Mouse (Mus musculus) lung, embryonic 14.5 days (tissue): ENCODE measurements around the gene Tmem94. TPM values are rescaled to one million over a fixed set of nuclear protein-coding genes. Genes with fewer than 3 reads are reported as not detected.
A peak's percentile ranks its signal among the peaks of the same experiment; 100 is the strongest.

Source experiments
- ATAC-seq: fragments of 200-750 bp; cut with Nextera tagmentation; 2 replicates; pipeline ENCODE4 v1.8.0; 2017; ENCODE audit warnings: mild to moderate bottlenecking, moderate TSS enrichment, moderate library complexity; ENCODE audit not compliant: insufficient read depth
- DNase-seq: peaks from one replicate; pipeline ENCODE4 v3.0.0-alpha.2; 2015
- H3K27ac ChIP-seq: fragments of 300-500 bp; sonication (generic); 2 replicates; pipeline ENCODE4 v1.5.1; 2014; ENCODE audit warnings: low read depth, mild to moderate bottlenecking, moderate library complexity
- H3K27me3 ChIP-seq: fragments of 300-500 bp; sonication (generic); 2 replicates; pipeline ENCODE4 v1.6.1; 2014; ENCODE audit warnings: low read length, control low read depth; ENCODE audit not compliant: insufficient read depth
- H3K36me3 ChIP-seq: fragments of 300-500 bp; sonication (generic); 2 replicates; pipeline ENCODE4 v1.6.1; 2014; ENCODE audit warnings: control low read depth; ENCODE audit not compliant: insufficient read depth
- H3K4me1 ChIP-seq: fragments of 300-500 bp; sonication (generic); 2 replicates; pipeline ENCODE4 v1.6.1; 2014; ENCODE audit warnings: antibody characterized with exemption, control low read depth; ENCODE audit not compliant: insufficient read depth
- H3K4me2 ChIP-seq: fragments of 300-500 bp; sonication (generic); 2 replicates; pipeline ENCODE4 v1.6.1; 2014; ENCODE audit warnings: mild to moderate bottlenecking
- H3K4me3 ChIP-seq: fragments of 300-500 bp; sonication (generic); 2 replicates; pipeline ENCODE4 v1.5.1; 2014; ENCODE audit warnings: low read depth, low read length
- H3K9ac ChIP-seq: fragments of 300-500 bp; sonication (generic); 2 replicates; pipeline ENCODE4 v1.6.1; 2014
- H3K9me3 ChIP-seq: fragments of 300-500 bp; sonication (generic); 2 replicates; pipeline ENCODE4 v1.6.1; 2016; ENCODE audit warnings: low read depth, low read length, control low read depth
- CTCF ChIP-seq: IDR thresholded peaks from 2 replicates; pipeline ENCODE4 v1.5.1; 2016; ENCODE audit warnings: antibody characterized with exemption, low read depth
- WGBS: fragments of 180-500 bp; shearing (Covaris S2); extraction: QIAGEN DNeasy Blood & Tissue Kit; methylation state at CpG from one replicate; pipeline ENCODE4 v1.1.7; 2014; 5-methylcytosine and 5-hydroxymethylcytosine counted together
- polyA plus RNA-seq: library from polyadenylated mRNA; unstranded; fragments of >200 nt; fragmentation: Nextera tagmentation; extraction: Ambion mirVana; gene quantifications from 2 replicates; pipeline ENCODE4 v1.2.1, GENCODE M21; 2014

The Tmem94 gene
- polyA plus RNA-seq, 1 experiment from 2014 or later: 20.9 TPM

- 32% methylated on average over 4 of the region's 4 CpGs for WGBS
Observed at GRCm38 (mm10) chr11:115838895-115839311, 73.7 kb downstream of the Tmem94 start.

GRCm38 (mm10) chr11:115839732-115840131 lies 74.5 kb downstream of the Tmem94 start:
- no peak overlapping the region for H3K4me3 ChIP-seq
- 0 out of 2 replicates have a peak, but pooled peaks cover 5% of the 10 kb centered on the region for H3K36me3 ChIP-seq
- peak overlapping the region; percentile 84; the same call in 1 of the 2 replicates for H3K27ac ChIP-seq
- no peak overlapping the region for H3K9ac ChIP-seq
- H3K9me3 ChIP-seq: no peaks in the 10 kb centered on the region
- no peak for ATAC-seq
- WGBS: 51% methylated on average over 3 of the region's 3 CpGs
- peaks cover 45% of the 10 kb centered on the region for H3K4me1 ChIP-seq
- no peaks in the 10 kb centered on the region for H3K27me3 ChIP-seq
- H3K4me2 ChIP-seq: no peak overlapping the region
- no peak for DNase-seq
- no peak for TF ChIP-seq CTCF

More at GRCm38 (mm10) chr11:115838895-115839311, 73.7 kb downstream of the Tmem94 start:
- DNase-seq (peak; percentile 39), ATAC-seq (no peak)
- H3K27ac ChIP-seq: peak overlapping the region; percentile 85
- H3K9me3 ChIP-seq: no peaks in the 10 kb centered on the region
- no peaks in the 10 kb centered on the region for H3K27me3 ChIP-seq
- TF ChIP-seq CTCF: no peak
- H3K4me1 ChIP-seq: peaks cover 48% of the 10 kb centered on the region
- no peak overlapping the region for H3K4me3 ChIP-seq
- H3K4me2 ChIP-seq: peak overlapping the region; percentile 15; the same call in 1 of the 2 replicates
- no peak overlapping the region for H3K9ac ChIP-seq
- H3K36me3 ChIP-seq: no peaks in the 10 kb centered on the region

- Histone ChIP-seq H3K9me3 (0 out of 2 replicates have a peak, but pooled peaks cover 3% of the 10 kb centered on the region), H3K27ac (peak overlapping the region; percentile 87), H3K27me3 (no peaks in the 10 kb centered on the region), H3K9ac (no peak overlapping the region), H3K36me3 (peaks cover 17% of the 10 kb centered on the region), H3K4me3 (no peak overlapping the region), H3K4me1 (peaks cover 45% of the 10 kb centered on the region), H3K4me2 (no peak overlapping the region)
- ATAC-seq (no peak), DNase-seq (no peak)
- WGBS: 81% methylated on average over 6 of the region's 6 CpGs
- peak; percentile 41 for TF ChIP-seq CTCF
Observed at GRCm38 (mm10) chr11:115841044-115841443, 75.8 kb downstream of the Tmem94 start.

- ATAC-seq: peak; percentile 75
- peaks cover 45% of the 10 kb centered on the region for H3K4me1 ChIP-seq
- WGBS: 10% methylated on average over 6 of the region's 6 CpGs
Observed at GRCm38 (mm10) chr11:115841961-115842550, 76.8 kb downstream of the Tmem94 start.

GRCm38 (mm10) chr11:115843141-115843890 lies 78.1 kb downstream of the Tmem94 start:
- Histone ChIP-seq H3K27me3 (no peaks in the 10 kb centered on the region), H3K4me2 (no peak overlapping the region; the same call in 1 of the 2 replicates), H3K36me3 (peaks cover 25% of the 10 kb centered on the region), H3K9me3 (0 out of 2 replicates have a peak, but pooled peaks cover 3% of the 10 kb centered on the region), H3K4me3 (no peak overlapping the region), H3K9ac (no peak overlapping the region), H3K27ac (peak overlapping the region; percentile 87), H3K4me1 (peaks cover 40% of the 10 kb centered on the region)
- 70% methylated on average over 14 of the region's 14 CpGs for WGBS
- DNase-seq (no peak), ATAC-seq (no peak)
- TF ChIP-seq CTCF: no peak

More at GRCm38 (mm10) chr11:115841961-115842550, 76.8 kb downstream of the Tmem94 start:
- DNase-seq: peak; percentile 71
- Histone ChIP-seq H3K4me3 (no peak overlapping the region), H3K9ac (peak overlapping the region; percentile 21; the same call in 1 of the 2 replicates), H3K27me3 (no peaks in the 10 kb centered on the region), H3K9me3 (0 out of 2 replicates have a peak, but pooled peaks cover 3% of the 10 kb centered on the region), H3K36me3 (peaks cover 20% of the 10 kb centered on the region), H3K4me2 (peak overlapping the region; percentile 24; the same call in 1 of the 2 replicates), H3K27ac (peak overlapping the region; percentile 87)
- TF ChIP-seq CTCF: no peak

GRCm38 (mm10) chr11:115843891-115844239 lies 78.6 kb downstream of the Tmem94 start:
- peaks cover 39% of the 10 kb centered on the region for H3K4me1 ChIP-seq

GRCm38 (mm10) chr11:115844240-115844639 lies 79.0 kb downstream of the Tmem94 start:
- 60% methylated on average over 8 of the region's 8 CpGs for WGBS
- Histone ChIP-seq H3K27ac (peak overlapping the region; percentile 50; the same call in 1 of the 2 replicates), H3K4me2 (no peak overlapping the region; the same call in 1 of the 2 replicates), H3K36me3 (peaks cover 33% of the 10 kb centered on the region), H3K9ac (no peak overlapping the region), H3K4me3 (no peak overlapping the region), H3K9me3 (0 out of 2 replicates have a peak, but pooled peaks cover 3% of the 10 kb centered on the region), H3K4me1 (peaks cover 36% of the 10 kb centered on the region), H3K27me3 (no peaks in the 10 kb centered on the region)
- DNase-seq: no peak
- ATAC-seq: no peak
- no peak for TF ChIP-seq CTCF

More at GRCm38 (mm10) chr11:115843891-115844239, 78.6 kb downstream of the Tmem94 start:
- DNase-seq (peak; percentile 34), ATAC-seq (no peak)
- H3K36me3 ChIP-seq: peaks cover 30% of the 10 kb centered on the region
- H3K27ac ChIP-seq: peak overlapping the region; percentile 50
- 71% methylated on average over 5 of the region's 5 CpGs for WGBS
- H3K4me2 ChIP-seq: no peak overlapping the region; the same call in 1 of the 2 replicates
- no peak overlapping the region for H3K4me3 ChIP-seq
- H3K27me3 ChIP-seq: no peaks in the 10 kb centered on the region
- 0 out of 2 replicates have a peak, but pooled peaks cover 3% of the 10 kb centered on the region for H3K9me3 ChIP-seq
- TF ChIP-seq CTCF: no peak
- H3K9ac ChIP-seq: no peak overlapping the region
